Mouse (Mus musculus) hindbrain, embryonic 14.5 days (tissue): Measurements from ENCODE around the gene Adgrg4. TPM values are rescaled to one million over a fixed set of nuclear protein-coding genes. Genes with fewer than 3 reads are reported as not detected.
A peak's percentile ranks its signal among the peaks of the same experiment; 100 is the strongest.

Source experiments
- ATAC-seq: fragments of 200-750 bp; cut with Nextera tagmentation; 2 replicates; pipeline ENCODE4 v1.8.0; 2017; ENCODE audit warnings: moderate number of reproducible peaks, mild to moderate bottlenecking, moderate TSS enrichment, moderate library complexity; ENCODE audit not compliant: low FRiP score
- DNase-seq: peaks from one replicate; pipeline ENCODE4 v3.0.0-alpha.2; 2015; ENCODE audit warnings: low spot score
- H3K27ac ChIP-seq: fragments of 300-500 bp; sonication (generic); 2 replicates; pipeline ENCODE4 v1.5.1; 2014; ENCODE audit warnings: mild to moderate bottlenecking, moderate library complexity
- H3K27me3 ChIP-seq: fragments of 300-500 bp; sonication (generic); 2 replicates; pipeline ENCODE4 v1.6.1; 2014; ENCODE audit warnings: mild to moderate bottlenecking, low read length, mixed read lengths; ENCODE audit not compliant: control insufficient read depth, insufficient read depth
- H3K36me3 ChIP-seq: fragments of 300-500 bp; sonication (generic); replicated peaks from 2 replicates; pipeline ENCODE4 v1.6.1; 2014; ENCODE audit not compliant: control insufficient read depth, insufficient read depth
- H3K4me1 ChIP-seq: fragments of 300-500 bp; sonication (generic); replicated peaks from 2 replicates; pipeline ENCODE4 v1.6.1; 2014; ENCODE audit warnings: antibody characterized with exemption, low read length, mixed read lengths; ENCODE audit not compliant: control insufficient read depth, insufficient read depth
- H3K4me2 ChIP-seq: fragments of 300-500 bp; sonication (generic); replicated peaks from 2 replicates; pipeline ENCODE4 v1.6.1; 2014; ENCODE audit warnings: mild to moderate bottlenecking, moderate library complexity
- H3K4me3 ChIP-seq: fragments of 300-500 bp; sonication (generic); replicated peaks from 2 replicates; pipeline ENCODE4 v1.5.1; 2014; ENCODE audit warnings: mild to moderate bottlenecking, low read length
- H3K9ac ChIP-seq: fragments of 300-500 bp; sonication (generic); 2 replicates; pipeline ENCODE4 v1.6.1; 2014
- H3K9me3 ChIP-seq: fragments of 300-500 bp; sonication (generic); 2 replicates; pipeline ENCODE4 v1.6.1; 2016; ENCODE audit warnings: low read length; ENCODE audit not compliant: control insufficient read depth
- WGBS: fragments of 180-500 bp; shearing (Covaris S2); extraction: QIAGEN DNeasy Blood & Tissue Kit; methylation state at CpG from one replicate; pipeline ENCODE4 v1.1.7; 2014; 5-methylcytosine and 5-hydroxymethylcytosine counted together
- polyA plus RNA-seq: library from polyadenylated mRNA; unstranded; fragments of >200 nt; fragmentation: Nextera tagmentation; extraction: Ambion mirVana; gene quantifications from 2 replicates; pipeline ENCODE4 v1.2.1, GENCODE M21; 2014

Gene Adgrg4
- not detected in 2 replicates for polyA plus RNA-seq

DNA sequence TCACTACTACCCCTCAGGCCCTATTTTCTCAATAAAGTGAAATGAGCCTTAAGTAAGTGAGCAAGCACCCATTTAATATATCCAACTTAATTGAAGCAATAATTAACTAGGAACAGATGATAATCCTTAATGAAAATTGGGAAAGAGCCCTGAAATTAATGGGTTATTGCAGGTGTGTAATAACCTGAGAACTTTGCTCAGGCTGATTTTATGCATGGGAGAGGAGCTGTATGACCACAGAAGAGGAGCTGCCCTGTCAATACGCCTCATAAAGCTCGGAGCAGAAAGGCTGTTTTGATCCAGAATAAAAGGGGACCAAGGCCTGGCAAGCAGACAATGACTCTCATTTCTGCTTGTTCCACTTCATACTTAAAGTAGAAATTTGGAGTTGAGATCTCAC, at the start of gene Adgrg4:
Adgrg4 (plus strand) TSS at position 301 of the 400 bp plus-strand sequence.
- no peak within 1 kb of the TSS for H3K9ac ChIP-seq
- DNase-seq, result no peak

DNA sequence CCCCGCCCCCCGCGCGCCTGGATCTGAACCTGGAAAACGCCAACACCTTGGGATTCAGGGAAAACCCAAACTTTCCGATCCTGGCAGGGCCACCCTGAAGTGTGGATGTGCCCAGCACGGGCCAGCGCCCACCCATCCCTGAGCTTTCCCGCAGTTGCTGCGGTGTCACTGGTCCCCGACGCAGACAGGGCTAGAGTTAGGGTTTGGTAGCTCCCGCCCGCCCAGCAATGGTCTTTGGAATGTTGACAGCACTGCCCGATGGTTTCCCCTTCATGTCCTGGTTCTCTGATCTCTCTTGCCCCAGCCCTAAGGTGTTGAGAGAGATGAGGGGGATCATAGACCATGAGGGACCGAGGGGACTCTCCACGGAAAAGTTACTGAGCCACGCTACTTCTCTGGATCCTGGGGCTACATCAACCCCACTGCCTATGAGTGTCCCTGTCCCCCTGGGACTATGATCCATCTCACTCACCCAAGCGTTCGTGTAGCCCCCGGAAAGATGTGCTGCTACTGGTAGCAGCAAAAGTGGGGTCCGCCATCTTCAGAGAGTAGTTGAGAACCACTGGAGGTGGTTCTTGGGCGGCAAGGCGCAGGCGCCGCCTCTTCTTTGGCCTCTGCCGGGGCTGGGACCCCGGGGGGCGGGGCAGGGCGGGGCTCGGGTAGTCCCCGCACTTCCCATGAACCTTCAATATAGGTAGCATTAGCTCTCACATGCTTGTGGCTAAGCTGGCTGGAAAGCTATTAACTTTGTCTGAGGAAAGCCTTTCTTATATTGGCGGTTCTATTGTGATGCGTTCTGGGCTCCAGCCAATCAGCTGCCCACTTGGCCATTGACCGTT, 48.0 kb upstream of the Adgrg4 start, which contains the start of gene Map7d3:
Map7d3 (minus strand) TSS at position 562 of the 839 bp plus-strand sequence.
- Histone ChIP-seq H3K36me3 (no peaks in the 10 kb centered on the region), H3K27ac (no peak within 1 kb of the TSS), H3K4me2 (peak within 1 kb of the TSS; percentile 66), H3K4me3 (peak within 1 kb of the TSS; percentile 35), H3K4me1 (no peaks in the 10 kb centered on the region), H3K9me3 (no peaks in the 10 kb centered on the region), H3K27me3 (no peaks in the 10 kb centered on the region), H3K9ac (no peak within 1 kb of the TSS)
- 24% methylated on average over 35 of the region's 35 CpGs for WGBS
- no peak for DNase-seq
- peak; percentile 72 for ATAC-seq

More for the DNA sequence above, at the start of gene Adgrg4:
- no peaks in the 10 kb centered on the region for H3K27me3 ChIP-seq
- no peak within 1 kb of the TSS for H3K27ac ChIP-seq
- H3K4me1 ChIP-seq, result no peaks in the 10 kb centered on the region
- H3K36me3 ChIP-seq, result no peaks in the 10 kb centered on the region
- no peaks in the 10 kb centered on the region for H3K9me3 ChIP-seq
- WGBS, result 85% methylated on average over 2 of the region's 2 CpGs
- no peak within 1 kb of the TSS for H3K4me2 ChIP-seq
- H3K4me3 ChIP-seq, result no peak within 1 kb of the TSS
- ATAC-seq, result no peak

DNA sequence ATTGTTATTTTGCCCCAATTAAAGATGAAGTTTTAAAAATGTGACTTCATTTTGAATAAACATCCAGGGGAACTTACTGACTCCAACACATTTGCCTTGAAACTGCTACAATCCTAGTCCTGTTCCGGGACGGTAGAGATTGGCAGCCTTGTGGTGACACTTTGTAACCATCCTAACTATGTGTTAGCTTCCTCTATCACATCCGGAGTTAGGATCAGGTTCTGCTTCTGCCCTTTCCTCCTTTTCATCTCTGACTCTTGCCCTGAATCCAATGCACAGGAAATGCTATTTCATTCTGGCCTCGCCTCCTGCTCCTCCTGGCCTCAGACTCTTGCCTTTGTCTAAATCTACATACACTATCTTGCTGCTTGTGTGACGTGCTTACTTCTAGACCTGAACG, 42.5 kb upstream of the Adgrg4 start:
- no peak for ATAC-seq

DNA sequence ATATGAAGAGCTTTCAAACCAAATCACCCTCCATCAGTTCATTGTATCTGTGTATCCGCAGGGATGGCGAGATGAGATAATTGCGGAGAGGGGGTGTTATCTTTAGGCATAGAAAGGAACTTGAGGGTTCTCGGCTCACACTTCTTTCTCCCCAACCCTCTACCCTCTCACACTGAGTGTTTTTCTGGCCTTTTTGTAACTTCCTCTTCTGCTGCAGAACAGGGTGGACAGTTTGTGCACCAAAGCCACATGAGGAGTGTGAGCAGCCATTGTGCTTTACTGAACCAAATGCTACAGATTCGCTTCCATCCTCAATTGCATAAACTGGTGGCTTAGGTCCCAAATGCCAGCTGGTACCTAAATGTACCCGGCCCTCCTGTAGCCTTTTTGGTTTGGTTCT, 34.1 kb upstream of the Adgrg4 start:
- no peaks in the 10 kb centered on the region for H3K9me3 ChIP-seq
- no peak for ATAC-seq
- WGBS, result 89% methylated on average over 6 of the region's 6 CpGs

More for the DNA sequence above, 42.5 kb upstream of the Adgrg4 start:
- WGBS, result 84% methylated on average over 6 of the region's 6 CpGs
- no peak for DNase-seq
- Histone ChIP-seq H3K4me3 (no peak overlapping the region), H3K9me3 (no peaks in the 10 kb centered on the region), H3K4me2 (no peak overlapping the region), H3K9ac (no peak overlapping the region), H3K27me3 (no peaks in the 10 kb centered on the region), H3K4me1 (no peaks in the 10 kb centered on the region), H3K27ac (no peak overlapping the region), H3K36me3 (no peaks in the 10 kb centered on the region)

DNA sequence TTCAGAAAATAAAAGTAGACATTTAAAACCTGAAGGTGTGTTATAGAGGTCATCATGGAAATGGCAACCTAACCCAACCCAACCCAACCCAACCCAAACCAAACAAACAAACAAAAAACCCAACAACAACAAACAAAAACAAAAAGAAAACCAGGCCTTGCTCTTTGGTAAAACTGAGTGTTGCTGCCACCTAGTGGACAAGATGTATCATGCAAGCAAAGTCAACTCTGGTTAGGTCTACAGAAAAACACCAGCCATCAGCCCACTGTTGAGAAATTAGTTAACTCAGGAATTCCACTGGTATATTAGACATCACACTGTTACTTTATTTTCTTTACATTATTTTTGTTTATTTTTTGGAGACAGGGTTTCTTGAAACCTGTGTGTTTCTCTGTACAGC, 30.6 kb upstream of the Adgrg4 start:
- H3K9me3 ChIP-seq, result no peaks in the 10 kb centered on the region
- no peaks in the 10 kb centered on the region for H3K27me3 ChIP-seq
- H3K4me3 ChIP-seq, result no peak overlapping the region
- ATAC-seq (no peak), DNase-seq (peak; percentile 65)
- no peak overlapping the region for H3K4me2 ChIP-seq
- no peak overlapping the region for H3K9ac ChIP-seq
- H3K27ac ChIP-seq, result no peak overlapping the region
- H3K36me3 ChIP-seq, result no peaks in the 10 kb centered on the region
- H3K4me1 ChIP-seq, result no peaks in the 10 kb centered on the region

More for the DNA sequence above, 34.1 kb upstream of the Adgrg4 start:
- no peak overlapping the region for H3K4me2 ChIP-seq
- H3K4me1 ChIP-seq, result no peaks in the 10 kb centered on the region
- H3K27me3 ChIP-seq, result no peaks in the 10 kb centered on the region
- H3K9ac ChIP-seq, result no peak overlapping the region
- H3K4me3 ChIP-seq, result no peak overlapping the region
- H3K27ac ChIP-seq, result no peak overlapping the region
- H3K36me3 ChIP-seq, result no peaks in the 10 kb centered on the region
- no peak for DNase-seq

DNA sequence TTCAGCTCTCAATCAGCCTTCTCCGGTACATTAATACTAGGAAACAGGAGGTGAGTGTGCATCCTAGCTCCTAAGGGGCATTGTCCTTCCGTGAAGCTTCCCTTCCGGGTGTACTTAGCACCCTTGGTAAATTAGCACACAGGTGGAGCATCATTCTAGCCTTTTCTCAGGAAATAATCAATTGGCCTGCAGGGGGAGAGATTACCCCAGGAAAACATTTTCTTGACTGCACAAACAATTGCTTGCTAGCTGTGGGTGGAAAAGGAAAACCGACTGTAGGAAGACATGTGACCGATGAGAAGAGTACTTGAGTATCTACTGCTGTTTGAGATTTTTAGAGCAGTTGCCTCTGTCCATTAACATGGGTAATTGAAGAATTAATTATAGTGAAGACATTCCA, 28.7 kb upstream of the Adgrg4 start:
- Histone ChIP-seq H3K4me2 (no peak overlapping the region), H3K4me3 (no peak overlapping the region), H3K27me3 (no peaks in the 10 kb centered on the region), H3K27ac (no peak overlapping the region), H3K9ac (no peak overlapping the region), H3K9me3 (no peaks in the 10 kb centered on the region), H3K4me1 (no peaks in the 10 kb centered on the region), H3K36me3 (no peaks in the 10 kb centered on the region)
- DNase-seq (no peak), ATAC-seq (no peak)
- 76% methylated on average over 5 of the region's 5 CpGs for WGBS

DNA sequence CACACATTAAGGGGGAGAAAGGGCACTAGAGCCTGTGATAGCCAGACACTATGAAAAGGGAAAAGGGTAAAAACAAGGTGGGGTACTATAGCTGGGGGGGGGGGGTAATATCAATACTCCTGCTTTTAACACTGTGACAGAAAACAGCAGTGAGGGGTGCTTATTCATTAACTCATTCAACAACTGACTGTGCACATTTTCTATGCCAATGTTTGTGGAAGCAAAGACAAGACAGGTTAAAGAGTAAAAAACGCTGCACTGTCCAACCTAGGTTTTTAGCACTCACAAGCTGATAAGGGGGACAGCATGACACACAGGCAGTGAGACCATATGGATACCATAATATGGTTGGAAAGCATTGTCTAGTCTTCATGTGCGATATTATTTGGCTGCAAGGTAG, 142.9 kb downstream of the Adgrg4 start:
- H3K27ac ChIP-seq, result no peak overlapping the region
- H3K9me3 ChIP-seq, result no peaks in the 10 kb centered on the region
- H3K9ac ChIP-seq, result no peak overlapping the region
- no peaks in the 10 kb centered on the region for H3K27me3 ChIP-seq
- no peak overlapping the region for H3K4me3 ChIP-seq
- no peak overlapping the region for H3K4me2 ChIP-seq
- WGBS, result 71% methylated on average over 2 of the region's 2 CpGs
- DNase-seq (no peak), ATAC-seq (no peak)
- no peaks in the 10 kb centered on the region for H3K36me3 ChIP-seq
- H3K4me1 ChIP-seq, result no peaks in the 10 kb centered on the region

DNA sequence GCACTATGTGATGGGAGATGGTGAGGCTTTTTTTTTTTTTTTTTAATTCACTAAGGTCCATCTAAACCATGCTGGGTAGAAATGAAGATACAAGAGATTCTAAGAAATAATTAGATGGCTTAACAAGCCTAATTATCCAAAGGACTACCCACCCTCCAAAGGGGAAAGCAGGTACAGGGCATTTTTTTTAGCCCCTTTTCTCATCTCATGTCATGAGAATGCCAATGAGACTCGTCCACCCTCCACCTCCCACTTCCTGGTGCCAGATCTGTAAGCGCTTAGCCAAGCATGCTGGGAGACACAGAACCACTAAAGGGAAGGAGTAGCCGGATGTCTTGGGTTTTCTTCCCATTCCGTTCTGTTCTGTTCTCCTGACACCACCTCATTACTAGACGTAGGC, 172.8 kb downstream of the Adgrg4 start, which contains the start of gene Brs3:
Brs3 (plus strand) TSS at position 301 of the 400 bp plus-strand sequence.
- ATAC-seq, result no peak
- Histone ChIP-seq H3K4me1 (no peaks in the 10 kb centered on the region), H3K27me3 (no peaks in the 10 kb centered on the region), H3K9ac (no peak within 1 kb of the TSS), H3K9me3 (no peaks in the 10 kb centered on the region), H3K4me3 (no peak within 1 kb of the TSS), H3K4me2 (no peak within 1 kb of the TSS), H3K36me3 (no peaks in the 10 kb centered on the region), H3K27ac (no peak within 1 kb of the TSS)
- WGBS, result 80% methylated on average over 5 of the region's 5 CpGs
- no peak for DNase-seq

DNA sequence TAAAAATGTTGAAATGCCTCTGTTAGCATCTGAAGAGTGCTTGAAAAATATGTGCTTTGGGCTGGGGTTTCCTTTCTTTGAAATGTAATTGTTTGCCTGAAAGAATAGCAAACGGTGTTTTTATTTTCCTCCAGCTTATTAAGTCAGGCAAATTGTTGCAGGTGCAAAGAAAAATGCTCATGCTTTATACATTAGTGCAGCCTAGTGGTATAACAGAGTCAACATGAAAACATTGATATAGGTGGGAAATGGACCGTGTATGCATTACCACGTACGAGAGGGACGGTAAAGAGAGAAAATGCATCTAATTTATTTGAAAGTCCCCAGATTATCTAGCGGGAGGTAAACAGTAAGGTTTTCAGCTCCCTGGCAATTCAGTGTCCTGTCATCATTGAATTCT, 173.9 kb downstream of the Adgrg4 start:
- H3K27ac ChIP-seq, result no peak overlapping the region
- H3K27me3 ChIP-seq, result no peaks in the 10 kb centered on the region
- H3K4me2 ChIP-seq, result no peak overlapping the region
- no peak overlapping the region for H3K9ac ChIP-seq
- H3K36me3 ChIP-seq, result no peaks in the 10 kb centered on the region
- H3K4me3 ChIP-seq, result no peak overlapping the region
- DNase-seq (peak; percentile 27), ATAC-seq (no peak)
- no peaks in the 10 kb centered on the region for H3K4me1 ChIP-seq
- no peaks in the 10 kb centered on the region for H3K9me3 ChIP-seq
- WGBS, result 80% methylated on average over 6 of the region's 6 CpGs
